Mouse (Mus musculus) lung, adult 2 months (tissue): ENCODE data around the gene Lrch3.

ENCODE experiments used
- CTCF ChIP-seq: fragments of 200-500 bp; IDR thresholded peaks from 2 replicates; pipeline ENCODE4 v1.5.1; 2011; ENCODE audit warnings: mild to moderate bottlenecking, low read length, control low read depth; ENCODE audit not compliant: insufficient read depth
- POLR2A ChIP-seq: fragments of 200-500 bp; IDR thresholded peaks from 2 replicates; pipeline ENCODE4 v1.6.1; 2011; ENCODE audit warnings: low read depth, mild to moderate bottlenecking, control low read depth, low read length, borderline replicate concordance; ENCODE audit errors: extremely low read depth

- TF ChIP-seq CTCF, result no peak
- TF ChIP-seq POLR2A, result no peak
These were observed 147.0 kb downstream of the Lrch3 start for GRCm38 (mm10) chr16:33060926-33061325.
